Mouse (Mus musculus) stomach, postnatal 0 days (tissue): ENCODE measurements at regions not wholly inside any gene's neighbourhood (a gene's known extent, or its start where the extent isn't known, plus 50 kb on each side); places are given as distances from the start of the nearest gene placed in this dataset.

Source experiments
- CTCF ChIP-seq: IDR thresholded peaks from 2 replicates; pipeline ENCODE4 v1.5.1; 2016; ENCODE audit warnings: antibody characterized with exemption, low read depth, mild to moderate bottlenecking, moderate library complexity
- EP300 ChIP-seq: optimal IDR thresholded peaks from 2 replicates; pipeline ENCODE3; 2016; ENCODE audit warnings: antibody characterized with exemption

- no peak for TF ChIP-seq CTCF
- TF ChIP-seq EP300, result no peak
Observed at GRCm38 (mm10) chr8:99953876-99954275, 537.6 kb upstream of the Cdh8 start.
